Mouse (Mus musculus): ENCODE measurements around the gene Nemp2. TPM values are rescaled to one million over a fixed set of nuclear protein-coding genes. Genes with fewer than 3 reads are reported as not detected.
"Not testable (repeated sequence)": the region's sequence is repeated elsewhere in the genome, so short reads cannot be mapped to it uniquely, and the experiment has no call there.

The Nemp2 gene
- polyA plus RNA-seq, 1 experiment from 2014 or later = 8.5 TPM

GRCm38 (mm10) chr1:52663228-52663627, 32.7 kb downstream of the Nemp2 start:
- Histone ChIP-seq H3K9ac (replicated peaks; ENCODE audit: low read depth, low read length) (no peak overlapping the region), H3K27ac (ENCODE audit: low read depth, low read length) (no peak overlapping the region), H3K4me3 (ENCODE audit: low read depth, low read length) (no peak overlapping the region), H3K36me3 (ENCODE audit: control insufficient read depth, insufficient read depth, low read length) (peaks cover 6% of the 10 kb centered on the region; the same call in 1 of the 2 replicates), H3K27me3 (ENCODE audit: control insufficient read depth, insufficient read depth, low read length) (no peaks in the 10 kb centered on the region), H3K4me1 (ENCODE audit: control insufficient read depth, insufficient read depth, low read length) (no peaks in the 10 kb centered on the region), H3K4me2 (ENCODE audit: low read depth, low read length) (no peak overlapping the region), H3K9me3 (ENCODE audit: control insufficient read depth, low read length) (no peaks in the 10 kb centered on the region)
- no peak for ATAC-seq (ENCODE audit: low read depth)
- 81% methylated on average over 7 of the region's 7 CpGs for WGBS

- no peaks in the 10 kb centered on the region for H3K4me1 ChIP-seq (ENCODE audit: control insufficient read depth, insufficient read depth, low read length)
- no peak for ATAC-seq (ENCODE audit: low read depth)
Measured at GRCm38 (mm10) chr1:52668743-52669323, 38.3 kb downstream of the Nemp2 start.

GRCm38 (mm10) chr1:52669931-52670330, 39.4 kb downstream of the Nemp2 start:
- WGBS = 83% methylated on average over 1 of the region's 1 CpGs
- Histone ChIP-seq H3K4me1 (ENCODE audit: control insufficient read depth, insufficient read depth, low read length) (no peaks in the 10 kb centered on the region), H3K27me3 (ENCODE audit: control insufficient read depth, insufficient read depth, low read length) (no peaks in the 10 kb centered on the region), H3K36me3 (ENCODE audit: control insufficient read depth, insufficient read depth, low read length) (no peaks in the 10 kb centered on the region), H3K27ac (ENCODE audit: low read depth, low read length) (no peak overlapping the region), H3K9ac (replicated peaks; ENCODE audit: low read depth, low read length) (no peak overlapping the region), H3K4me2 (ENCODE audit: low read depth, low read length) (no peak overlapping the region), H3K9me3 (ENCODE audit: control insufficient read depth, low read length) (no peaks in the 10 kb centered on the region), H3K4me3 (ENCODE audit: low read depth, low read length) (no peak overlapping the region)
- no peak for ATAC-seq (ENCODE audit: low read depth)

More at GRCm38 (mm10) chr1:52668743-52669323, 38.3 kb downstream of the Nemp2 start:
- H3K27ac ChIP-seq (ENCODE audit: low read depth, low read length) = no peak overlapping the region
- no peaks in the 10 kb centered on the region for H3K27me3 ChIP-seq (ENCODE audit: control insufficient read depth, insufficient read depth, low read length)
- no peak overlapping the region for H3K9ac ChIP-seq (replicated peaks; ENCODE audit: low read depth, low read length)
- 45% methylated on average over 7 of the region's 7 CpGs for WGBS
- H3K4me3 ChIP-seq (ENCODE audit: low read depth, low read length) = no peak overlapping the region
- no peaks in the 10 kb centered on the region for H3K36me3 ChIP-seq (ENCODE audit: control insufficient read depth, insufficient read depth, low read length)
- no peak overlapping the region for H3K4me2 ChIP-seq (ENCODE audit: low read depth, low read length)
- no peaks in the 10 kb centered on the region for H3K9me3 ChIP-seq (ENCODE audit: control insufficient read depth, low read length)

GRCm38 (mm10) chr1:52675561-52676551, 45.4 kb downstream of the Nemp2 start:
- no peak for ATAC-seq (ENCODE audit: low read depth)
- no peak overlapping the region for H3K4me3 ChIP-seq (ENCODE audit: low read depth, low read length)
- 80% methylated on average over 7 of the region's 7 CpGs for WGBS

GRCm38 (mm10) chr1:52676621-52677020, 46.1 kb downstream of the Nemp2 start:
- H3K36me3 ChIP-seq (ENCODE audit: control insufficient read depth, insufficient read depth, low read length) = no peaks in the 10 kb centered on the region
- H3K4me1 ChIP-seq (ENCODE audit: control insufficient read depth, insufficient read depth, low read length) = no peaks in the 10 kb centered on the region
- no peak overlapping the region for H3K27ac ChIP-seq (ENCODE audit: low read depth, low read length)
- ATAC-seq (ENCODE audit: low read depth) = no peak
- no peaks in the 10 kb centered on the region for H3K27me3 ChIP-seq (ENCODE audit: control insufficient read depth, insufficient read depth, low read length)
- no peak overlapping the region for H3K9ac ChIP-seq (replicated peaks; ENCODE audit: low read depth, low read length)
- H3K9me3 ChIP-seq (ENCODE audit: control insufficient read depth, low read length) = no peaks in the 10 kb centered on the region
- H3K4me2 ChIP-seq (ENCODE audit: low read depth, low read length) = no peak overlapping the region
- H3K4me3 ChIP-seq (ENCODE audit: low read depth, low read length) = no peak overlapping the region
- WGBS = 60% methylated on average over 3 of the region's 3 CpGs

More at GRCm38 (mm10) chr1:52675561-52676551, 45.4 kb downstream of the Nemp2 start:
- no peak overlapping the region for H3K27ac ChIP-seq (ENCODE audit: low read depth, low read length)
- no peaks in the 10 kb centered on the region for H3K36me3 ChIP-seq (ENCODE audit: control insufficient read depth, insufficient read depth, low read length)
- H3K27me3 ChIP-seq (ENCODE audit: control insufficient read depth, insufficient read depth, low read length) = no peaks in the 10 kb centered on the region
- H3K4me1 ChIP-seq (ENCODE audit: control insufficient read depth, insufficient read depth, low read length) = no peaks in the 10 kb centered on the region
- no peak overlapping the region for H3K4me2 ChIP-seq (ENCODE audit: low read depth, low read length)
- H3K9me3 ChIP-seq (ENCODE audit: control insufficient read depth, low read length) = no peaks in the 10 kb centered on the region
- no peak overlapping the region for H3K9ac ChIP-seq (replicated peaks; ENCODE audit: low read depth, low read length)

GRCm38 (mm10) chr1:52683550-52683949, 53.0 kb downstream of the Nemp2 start:
- H3K9me3 ChIP-seq (ENCODE audit: control insufficient read depth, low read length) = no peaks in the 10 kb centered on the region
- H3K27ac ChIP-seq (ENCODE audit: low read depth, low read length) = no peak overlapping the region
- H3K27me3 ChIP-seq (ENCODE audit: control insufficient read depth, insufficient read depth, low read length) = no peaks in the 10 kb centered on the region
- 90% methylated on average over 4 of the region's 4 CpGs for WGBS
- no peaks in the 10 kb centered on the region for H3K36me3 ChIP-seq (ENCODE audit: control insufficient read depth, insufficient read depth, low read length)
- no peak overlapping the region for H3K4me2 ChIP-seq (ENCODE audit: low read depth, low read length)
- no peaks in the 10 kb centered on the region for H3K4me1 ChIP-seq (ENCODE audit: control insufficient read depth, insufficient read depth, low read length)
- H3K9ac ChIP-seq (replicated peaks; ENCODE audit: low read depth, low read length) = no peak overlapping the region
- ATAC-seq (ENCODE audit: low read depth) = no peak
- no peak overlapping the region for H3K4me3 ChIP-seq (ENCODE audit: low read depth, low read length)

GRCm38 (mm10) chr1:52687636-52688035, 57.1 kb downstream of the Nemp2 start:
- Histone ChIP-seq H3K27me3 (ENCODE audit: control insufficient read depth, insufficient read depth, low read length) (no peaks in the 10 kb centered on the region), H3K4me2 (ENCODE audit: low read depth, low read length) (no peak overlapping the region), H3K9ac (replicated peaks; ENCODE audit: low read depth, low read length) (no peak overlapping the region), H3K9me3 (ENCODE audit: control insufficient read depth, low read length) (no peaks in the 10 kb centered on the region), H3K4me3 (ENCODE audit: low read depth, low read length) (no peak overlapping the region), H3K27ac (ENCODE audit: low read depth, low read length) (no peak overlapping the region), H3K4me1 (ENCODE audit: control insufficient read depth, insufficient read depth, low read length) (no peaks in the 10 kb centered on the region), H3K36me3 (ENCODE audit: control insufficient read depth, insufficient read depth, low read length) (no peaks in the 10 kb centered on the region)
- WGBS = 90% methylated on average over 8 of the region's 8 CpGs
- ATAC-seq (ENCODE audit: low read depth) = no peak

GRCm38 (mm10) chr1:52694456-52694855, 64.0 kb downstream of the Nemp2 start:
- H3K4me3 ChIP-seq (ENCODE audit: low read depth, low read length); H3K4me2 ChIP-seq (ENCODE audit: low read depth, low read length); H3K9me3 ChIP-seq (ENCODE audit: control insufficient read depth, low read length); H3K27ac ChIP-seq (ENCODE audit: low read depth, low read length); H3K36me3 ChIP-seq (ENCODE audit: control insufficient read depth, insufficient read depth, low read length); H3K4me1 ChIP-seq (ENCODE audit: control insufficient read depth, insufficient read depth, low read length); H3K9ac ChIP-seq (replicated peaks; ENCODE audit: low read depth, low read length); H3K27me3 ChIP-seq (ENCODE audit: control insufficient read depth, insufficient read depth, low read length); ATAC-seq (ENCODE audit: low read depth): not testable (repeated sequence)
- WGBS = 94% methylated on average over 13 of the region's 13 CpGs

Data from neural tube, embryonic 14.5 days (tissue).